Comparison of ENCODE assay signal across 9 mouse cellular contexts in genomic region chr11:65107734-65108171, GRCm38 (mm10). TPM values are rescaled to one million over a fixed set of nuclear protein-coding genes. Genes with fewer than 3 reads are reported as not detected.
A peak's percentile ranks its signal among the peaks of the same experiment; 100 is the strongest.
DNase-seq lines count a peak whose midpoint lies in the region; ATAC-seq lines count a peak whose summit lies in the region.
"Had no signal": no experiment of that assay in that cellular context is flagged by ENCODE, and none has a peak within 500 bp of the region (broad histone marks: within the 10 kb centered on the region; RNA-seq: fewer than 3 reads in every experiment).

No protein-coding gene starts in this region.

- H3K4me2 ChIP-seq in forebrain, embryonic 14.5 days (ENCODE audit: low read length): no peak overlapping the region
- no peak overlapping the region for H3K4me2 ChIP-seq in neural tube, embryonic 15.5 days

- peak; percentile 77 for DNase-seq in heart, adult 11 months
- DNase-seq in heart, postnatal 25 days (ENCODE audit: low spot score): no peak
- DNase-seq in lung, postnatal 10 days: peak; percentile 57
- DNase-seq in lung, adult 18-20 months: no peak
- DNase-seq in forebrain, embryonic 14.5 days (ENCODE audit: low spot score): peak; percentile 69
- DNase-seq in thymus, postnatal 10 days (ENCODE audit: low spot score in 2 of 2): no peak
- DNase-seq in urinary bladder, postnatal 25 days (ENCODE audit: low spot score): no peak

- ATAC-seq in forebrain, embryonic 14.5 days: peak; percentile 65; the same call in 1 of the 2 replicates
- ATAC-seq in neural tube, embryonic 15.5 days (ENCODE audit: low FRiP score): peak; percentile 39; the same call in 1 of the 2 replicates

- intact Hi-C loops in heart, postnatal 25 days (cut with DNase I): no loop called here

- no peaks in the 10 kb centered on the region for H3K36me3 ChIP-seq in forebrain, embryonic 14.5 days (ENCODE audit: control insufficient read depth, insufficient read depth, low read length)
- H3K36me3 ChIP-seq in neural tube, embryonic 15.5 days: no peaks in the 10 kb centered on the region

- no peak overlapping the region for H3K27ac ChIP-seq in forebrain, embryonic 14.5 days (ENCODE audit: low read depth, low read length)
- 0 out of 2 replicates have a peak overlapping the region, but pooled peaks have one; percentile 28 for H3K27ac ChIP-seq in neural tube, embryonic 15.5 days (replicated peaks)

- no peak overlapping the region for H3K9ac ChIP-seq in forebrain, embryonic 14.5 days (ENCODE audit: low read length)
- no peak overlapping the region for H3K9ac ChIP-seq in neural tube, embryonic 15.5 days (replicated peaks)

- H3K4me3 ChIP-seq in forebrain, embryonic 14.5 days (ENCODE audit: low read depth, low read length): no peak overlapping the region
- no peak overlapping the region for H3K4me3 ChIP-seq in neural tube, embryonic 15.5 days (replicated peaks)

- H3K27me3 ChIP-seq in forebrain, embryonic 14.5 days (replicated peaks; ENCODE audit: control insufficient read depth, insufficient read depth, low read length): no peaks in the 10 kb centered on the region
- H3K27me3 ChIP-seq in neural tube, embryonic 15.5 days (replicated peaks): no peaks in the 10 kb centered on the region

- 60% methylated on average over 5 of the region's 5 CpGs for WGBS in forebrain, embryonic 14.5 days
- WGBS in neural tube, embryonic 15.5 days: 59% methylated on average over 5 of the region's 5 CpGs

- no peaks in the 10 kb centered on the region for H3K9me3 ChIP-seq in forebrain, embryonic 14.5 days (replicated peaks; ENCODE audit: control insufficient read depth, low read length)
- no peaks in the 10 kb centered on the region for H3K9me3 ChIP-seq in neural tube, embryonic 15.5 days (replicated peaks)

- 0 out of 2 replicates have a peak, but pooled peaks cover 3% of the 10 kb centered on the region for H3K4me1 ChIP-seq in forebrain, embryonic 14.5 days (ENCODE audit: control insufficient read depth, insufficient read depth, low read length)
- H3K4me1 ChIP-seq in neural tube, embryonic 15.5 days: peaks cover 37% of the 10 kb centered on the region

RNA-seq across cellular contexts. Expression of gene 1700086D15Rik, which starts 51.9 kb away (rescaled TPM):
- under 1 TPM; 0.31 to 0.47 TPM for total RNA-seq in heart, postnatal 25 days (2021)
- not detected in 2 replicates for polyA plus RNA-seq in forebrain, embryonic 14.5 days (2014; fragmentation: Nextera tagmentation; extraction: Ambion mirVana)
- 0.14 and 0.22 TPM in 2 replicates for polyA plus RNA-seq in neural tube, embryonic 15.5 days (2015; fragmentation: Nextera tagmentation; extraction: Ambion mirVana)
- polyA plus RNA-seq: stomach, embryonic 14.5 days had no signal

RNA-seq across cellular contexts. Expression of gene Arhgap44, which starts 55.0 kb away (rescaled TPM):
- 10 to 100 TPM; 20.8 to 22.4 TPM for total RNA-seq in heart, postnatal 25 days (2021)
- polyA plus RNA-seq in forebrain, embryonic 14.5 days (2014; fragmentation: Nextera tagmentation; extraction: Ambion mirVana): 8.5 and 10.6 TPM in 2 replicates
- 18.7 TPM in 2 replicates for polyA plus RNA-seq in neural tube, embryonic 15.5 days (2015; fragmentation: Nextera tagmentation; extraction: Ambion mirVana)

Comparison
In these comparisons a context has a peak if more than half of its experiments do, and no peak if none do; other contexts are left out.
1. DNase-seq: peak in heart, adult 11 months (single experiment), lung, postnatal 10 days (single experiment) and forebrain, embryonic 14.5 days (single experiment); none in heart, postnatal 25 days (single experiment), lung, adult 18-20 months (0 of 2), thymus, postnatal 10 days (0 of 2) and urinary bladder, postnatal 25 days (single experiment).